Mouse (Mus musculus) retina, postnatal 7 days (tissue): ENCODE data around the gene Clcnkb.

Source experiments
- DNase-seq: peaks from one replicate; pipeline ENCODE4 v3.0.0-alpha.2; 2012; ENCODE audit warnings: low read depth, low spot score

Clcnkb gene

DNA sequence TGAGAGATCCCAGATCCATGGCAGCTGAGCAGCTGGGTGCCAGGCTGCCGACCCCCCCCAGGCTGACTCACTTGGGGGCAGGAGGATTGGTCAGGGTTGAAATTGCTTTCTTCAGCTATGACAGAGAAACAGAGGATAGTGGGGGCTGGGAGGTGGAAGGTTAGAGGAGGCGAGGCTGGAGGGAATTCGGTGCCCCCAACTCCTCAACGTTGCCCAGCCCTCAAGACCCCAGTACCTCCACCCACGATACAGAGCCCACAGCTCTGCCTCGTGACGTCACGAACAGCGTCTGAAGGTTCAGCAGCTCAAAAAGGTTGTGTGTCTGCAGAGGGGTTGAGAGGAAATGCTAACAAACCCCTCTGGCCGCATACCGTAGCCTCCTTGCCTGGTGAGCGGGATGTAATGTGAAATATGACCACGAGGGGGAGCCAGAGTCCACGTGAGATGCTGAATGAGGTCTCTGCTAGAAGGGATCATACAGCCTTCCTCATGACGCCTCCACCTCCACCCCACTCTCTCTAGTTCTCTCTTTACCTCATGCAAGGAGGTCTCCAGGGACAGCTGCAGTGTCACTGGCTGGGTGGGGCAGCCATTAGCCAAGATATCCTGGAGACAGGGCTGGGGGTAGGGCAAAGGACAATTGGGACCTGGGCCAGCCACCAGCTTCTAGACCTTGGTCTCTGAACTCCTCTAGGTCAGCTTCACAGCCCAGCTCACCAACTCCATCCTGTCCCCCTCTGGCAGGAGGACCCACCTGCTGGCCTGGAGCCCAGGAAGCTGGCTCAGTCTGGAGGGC, 11.1 kb downstream of the Clcnkb start:
- peak; percentile 75 for DNase-seq

DNA sequence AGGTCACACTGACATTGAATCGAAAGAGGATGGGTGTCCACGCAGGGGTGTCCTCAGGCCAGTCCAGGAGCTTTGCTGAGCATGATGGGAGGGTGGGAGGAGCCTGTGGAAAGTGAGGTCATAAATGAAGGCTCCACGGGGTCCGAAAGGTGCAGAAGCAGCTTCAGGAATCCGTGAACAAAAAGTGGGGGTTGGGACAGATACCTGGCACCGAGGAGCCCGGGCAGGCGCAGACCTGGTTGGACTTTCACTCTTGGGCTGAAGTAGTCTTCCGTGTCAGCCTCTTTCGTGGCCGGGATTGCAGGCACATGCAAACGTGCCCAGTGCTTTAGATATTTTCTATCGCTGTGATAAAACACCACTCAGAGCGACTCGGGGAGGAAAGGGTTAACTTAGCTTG, 15.6 kb downstream of the Clcnkb start:
- DNase-seq: no peak

DNA sequence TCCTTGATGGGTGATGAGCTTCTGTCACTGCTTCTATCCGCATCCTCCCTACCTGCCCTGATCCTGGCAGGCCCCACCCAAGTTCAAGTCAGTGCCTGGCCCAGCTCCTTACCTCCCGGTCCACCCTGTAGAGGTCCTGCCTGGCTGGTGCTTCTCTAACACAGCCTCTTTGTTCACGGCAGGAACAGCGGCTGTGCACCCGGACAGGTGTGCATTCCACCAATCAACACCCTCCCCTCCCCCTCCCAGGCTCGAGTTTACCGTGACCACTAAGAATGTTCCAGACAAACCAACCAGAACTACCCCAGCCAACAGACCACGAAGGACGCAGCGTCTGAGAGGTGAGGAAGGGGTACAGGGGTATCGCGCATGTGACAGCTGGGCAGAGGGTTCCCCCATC, 17.3 kb downstream of the Clcnkb start, which contains the start of gene Clcnka:
TSS of gene Clcnka (minus strand) at position 180 of the 400 bp plus-strand sequence.
- DNase-seq: no peak

DNA sequence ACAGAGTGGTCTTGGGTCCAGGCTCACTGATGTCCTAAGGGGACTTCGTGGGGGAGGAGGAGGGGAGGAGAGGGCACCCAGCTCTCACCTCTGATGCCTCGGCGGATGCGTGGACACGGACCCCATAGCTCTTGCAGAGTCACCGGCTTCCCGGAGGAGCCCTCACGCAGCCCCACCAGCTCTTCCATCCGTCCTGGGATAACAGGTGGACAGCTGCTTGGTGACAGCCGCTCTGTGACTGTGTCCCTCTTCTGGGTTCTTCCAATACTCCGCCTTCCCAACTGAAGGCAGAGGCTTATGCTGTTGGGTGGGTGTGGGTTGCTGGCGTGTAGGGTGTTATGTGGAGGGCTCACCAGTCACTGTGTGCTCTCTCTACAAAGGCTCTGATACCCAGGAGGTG, 18.0 kb downstream of the Clcnkb start:
- DNase-seq: no peak

DNA sequence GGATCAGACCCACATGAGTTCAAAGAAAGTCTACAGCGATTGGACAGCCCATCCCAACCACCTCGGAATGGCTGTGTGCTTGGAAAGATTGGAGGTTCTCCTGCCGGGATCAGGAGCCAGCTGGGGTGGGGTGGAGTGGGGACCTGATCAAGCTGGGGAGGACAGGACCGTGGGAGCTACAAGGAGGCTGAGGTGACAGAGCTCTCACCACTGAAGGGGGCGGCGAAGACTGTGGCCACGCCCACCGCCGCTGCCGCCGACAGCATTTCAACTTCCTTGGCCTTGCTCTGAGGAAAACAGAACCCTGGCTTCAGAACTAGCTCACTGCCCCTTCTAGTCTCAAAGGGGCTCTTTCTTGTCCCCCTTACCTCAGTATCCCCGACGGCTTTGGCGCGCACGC, 21.1 kb downstream of the Clcnkb start:
- DNase-seq: no peak

DNA sequence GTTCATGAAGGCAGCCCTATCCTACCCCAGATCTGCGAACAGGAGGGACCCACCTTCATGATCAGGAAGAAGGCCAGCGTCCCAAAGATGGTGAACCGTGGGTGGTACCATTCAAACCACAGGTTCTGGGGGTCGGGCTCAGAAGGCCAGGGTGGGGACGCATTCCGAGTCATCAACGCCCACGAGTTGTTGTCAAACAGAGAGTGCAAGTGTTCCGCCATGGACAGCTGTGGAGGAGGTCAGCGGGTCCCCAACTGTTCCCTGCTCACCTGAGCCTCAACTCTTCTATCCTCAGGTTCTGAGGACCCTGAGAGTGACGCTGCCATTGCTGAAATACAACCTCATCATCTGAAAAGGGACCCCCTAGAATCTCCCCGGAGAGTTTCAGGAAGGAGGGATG, 24.5 kb downstream of the Clcnkb start:
- no peak for DNase-seq

DNA sequence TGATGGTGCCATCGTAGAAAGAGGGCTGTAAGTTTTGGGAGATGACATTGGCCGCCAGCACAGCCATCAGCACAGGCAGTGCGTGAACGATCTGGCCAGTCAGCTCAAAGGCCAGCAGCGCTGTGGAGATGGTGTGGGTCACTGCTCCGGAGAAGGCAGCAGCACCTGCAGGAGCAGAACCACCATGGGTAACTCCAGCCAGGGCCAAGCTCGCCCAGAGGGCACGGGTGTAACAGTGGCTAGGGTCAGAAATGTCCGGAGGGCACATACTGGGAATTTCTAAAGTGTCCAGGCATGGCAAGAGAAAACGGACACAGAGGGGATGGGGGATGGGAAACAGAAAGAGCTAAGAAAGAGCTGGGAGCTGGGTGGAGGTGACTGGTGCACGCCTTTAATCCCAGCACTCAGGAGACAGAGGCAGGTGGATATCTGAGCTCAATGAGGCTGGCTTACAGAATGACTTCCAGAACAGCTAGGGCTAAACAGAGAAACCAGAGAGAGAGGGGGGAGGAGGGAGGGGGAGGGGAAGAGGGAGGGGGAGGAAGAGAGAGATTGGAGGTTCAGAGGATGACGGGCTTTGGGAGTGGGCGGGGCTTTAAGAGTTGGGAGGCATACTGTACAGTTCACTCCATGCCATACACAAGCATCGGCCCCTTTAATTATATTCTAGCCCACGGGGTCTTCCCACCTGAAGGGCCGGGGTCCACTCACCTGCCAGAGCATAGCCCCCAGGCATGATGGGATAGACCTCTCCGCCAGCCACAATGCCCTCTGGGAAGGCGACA, 26.3 kb downstream of the Clcnkb start:
- no peak for DNase-seq

DNA sequence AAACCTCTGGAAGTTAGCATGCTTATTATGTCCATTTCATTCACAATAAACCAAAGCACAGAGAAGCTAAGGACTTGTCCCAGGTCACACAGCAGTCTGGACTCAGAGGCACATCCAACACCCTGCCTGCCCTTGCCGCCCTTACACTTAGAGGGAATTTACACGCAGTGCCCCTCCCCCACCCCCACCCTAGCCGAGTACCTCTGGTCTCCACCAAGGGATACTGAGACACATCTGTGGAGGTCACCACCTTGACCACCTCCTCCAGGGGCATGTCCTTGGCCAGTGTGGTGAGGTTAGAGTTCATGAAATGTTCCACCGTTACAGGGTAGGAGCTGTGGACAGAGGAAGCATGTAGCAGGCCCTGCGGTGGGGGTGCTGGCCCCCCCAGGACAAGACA, 27.9 kb downstream of the Clcnkb start:
- DNase-seq: no peak

DNA sequence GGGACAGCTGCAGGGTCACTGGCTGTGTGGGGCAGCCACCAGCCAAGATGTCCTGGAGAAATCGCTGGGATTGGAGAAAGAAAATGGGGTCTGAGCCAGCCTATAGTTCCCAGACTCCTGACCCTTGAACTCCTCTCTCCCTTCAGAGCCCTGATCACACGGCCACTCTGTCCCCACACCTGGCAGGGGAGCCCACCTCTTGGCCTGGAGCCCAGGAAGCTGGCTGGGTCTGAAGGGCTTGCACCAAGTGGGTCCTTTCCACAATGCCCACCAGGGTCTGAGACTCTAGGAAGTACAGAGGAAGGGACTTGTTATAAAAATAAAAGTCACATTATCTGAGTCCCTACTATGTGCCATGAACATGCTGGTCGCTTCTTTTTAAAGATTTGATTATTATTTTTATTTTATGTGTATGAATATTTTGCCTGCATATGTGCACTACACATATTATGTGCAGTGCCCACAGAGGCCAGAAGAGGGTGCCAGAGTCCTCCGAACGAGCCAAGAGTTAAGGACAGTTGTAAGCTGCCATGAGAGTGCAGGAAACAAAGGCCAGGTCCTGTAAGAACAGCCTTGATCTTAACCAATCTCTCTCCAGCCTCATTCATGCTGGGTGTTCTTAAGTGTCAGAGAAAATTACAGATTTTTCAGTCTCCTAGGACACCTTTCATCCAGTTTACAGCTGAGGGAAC, 28.6 kb downstream of the Clcnkb start:
- peak; percentile 58 for DNase-seq

DNA sequence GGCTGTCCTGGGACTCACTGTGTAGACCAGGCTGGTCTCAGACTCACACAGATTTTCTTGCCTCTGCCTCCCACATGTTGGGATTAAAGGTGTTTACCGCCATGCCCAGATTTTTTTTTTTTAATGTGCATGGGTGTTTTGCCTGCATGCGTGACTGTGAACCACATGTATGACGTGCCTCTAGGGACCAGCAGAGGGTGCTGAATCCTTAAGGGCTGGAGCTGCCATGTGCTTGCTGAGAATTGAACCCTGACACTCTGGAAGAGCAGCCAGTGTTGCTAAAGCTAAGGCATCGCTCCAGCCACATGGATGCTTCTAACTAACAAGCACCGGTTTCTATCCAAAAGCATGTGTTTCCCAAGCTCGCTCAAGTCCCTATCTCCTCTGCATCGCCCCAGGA, 29.7 kb downstream of the Clcnkb start:
- DNase-seq: no peak

DNA sequence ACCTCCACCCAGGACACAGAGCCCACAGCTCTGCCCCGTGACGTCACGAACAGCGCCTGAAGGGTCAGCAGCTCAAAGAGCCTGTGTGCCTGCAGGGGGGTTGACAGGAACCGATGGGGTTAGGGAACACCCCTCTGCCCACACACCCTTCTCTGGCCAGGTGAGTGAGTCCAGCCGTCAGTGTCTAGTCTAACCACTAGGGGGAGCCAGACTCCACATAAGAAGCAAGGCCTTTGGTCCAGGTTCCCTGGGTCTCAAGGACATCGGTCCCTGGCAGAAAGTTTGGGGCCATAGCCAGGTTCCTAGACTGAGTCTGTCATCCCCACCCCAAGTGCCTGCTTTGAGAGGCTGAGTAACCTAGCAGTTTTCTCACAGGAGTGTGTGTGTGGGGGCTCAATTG, 30.5 kb downstream of the Clcnkb start:
- peak; percentile 50 for DNase-seq

DNA sequence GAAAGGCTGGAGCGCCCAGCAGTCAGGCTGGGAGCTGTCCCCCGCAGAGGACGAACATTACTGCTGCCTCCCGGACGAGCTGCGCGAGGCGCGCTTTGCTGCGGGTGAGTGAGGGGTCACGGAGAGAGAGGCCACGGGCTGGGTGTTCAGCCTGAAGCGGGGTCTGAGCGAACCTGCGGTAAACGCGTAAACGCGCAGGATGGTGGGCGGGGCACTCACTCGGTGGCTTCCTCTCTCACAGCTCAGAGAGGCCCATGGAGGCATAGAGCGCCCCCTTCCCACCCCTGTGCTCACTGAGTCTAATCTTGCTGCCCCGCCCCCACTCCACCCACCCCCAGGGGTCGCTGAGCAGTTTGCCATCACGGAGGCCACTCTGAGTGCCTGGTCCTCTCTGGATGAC, 33.4 kb downstream of the Clcnkb start:
- DNase-seq: no peak

DNA sequence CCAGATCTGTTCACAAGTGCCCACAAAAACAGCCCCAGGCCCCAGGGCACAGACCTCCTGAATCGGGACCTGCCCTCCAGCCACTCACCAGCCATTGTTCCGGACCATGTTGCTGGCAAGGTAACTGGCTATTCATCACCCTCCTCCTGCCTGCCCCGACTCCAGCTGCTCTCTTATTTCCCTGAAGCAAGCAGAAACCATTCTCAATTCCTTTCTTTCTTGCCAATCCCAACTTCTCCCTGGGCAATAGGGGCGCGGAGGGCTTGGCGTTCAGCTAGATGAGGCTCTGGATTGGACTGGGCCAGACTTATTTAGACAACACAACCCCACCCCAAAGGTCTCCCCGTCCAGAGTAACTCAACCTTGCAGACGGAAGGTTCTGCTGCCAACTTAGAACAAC, 36.1 kb downstream of the Clcnkb start:
- DNase-seq: no peak

DNA sequence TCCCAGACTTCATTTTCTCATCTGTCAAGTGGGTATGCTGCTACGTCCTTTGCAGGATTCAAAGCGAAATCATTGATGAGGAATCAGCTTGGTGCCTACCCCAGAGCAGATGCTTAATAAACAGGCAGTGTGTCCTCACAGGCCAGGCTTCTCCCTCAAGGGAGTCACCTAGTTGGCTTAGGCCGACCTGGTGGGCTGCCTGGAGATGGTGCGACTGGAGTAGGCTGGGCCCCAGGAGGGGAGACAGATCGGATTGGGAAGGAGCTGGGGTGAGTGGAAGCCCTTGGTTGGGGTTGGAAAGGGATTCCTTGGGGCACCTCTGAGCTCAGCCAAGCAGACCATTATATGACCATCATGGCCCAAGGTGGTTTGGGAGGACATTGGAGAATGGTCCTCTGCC, 43.4 kb downstream of the Clcnkb start:
- DNase-seq: no peak

DNA sequence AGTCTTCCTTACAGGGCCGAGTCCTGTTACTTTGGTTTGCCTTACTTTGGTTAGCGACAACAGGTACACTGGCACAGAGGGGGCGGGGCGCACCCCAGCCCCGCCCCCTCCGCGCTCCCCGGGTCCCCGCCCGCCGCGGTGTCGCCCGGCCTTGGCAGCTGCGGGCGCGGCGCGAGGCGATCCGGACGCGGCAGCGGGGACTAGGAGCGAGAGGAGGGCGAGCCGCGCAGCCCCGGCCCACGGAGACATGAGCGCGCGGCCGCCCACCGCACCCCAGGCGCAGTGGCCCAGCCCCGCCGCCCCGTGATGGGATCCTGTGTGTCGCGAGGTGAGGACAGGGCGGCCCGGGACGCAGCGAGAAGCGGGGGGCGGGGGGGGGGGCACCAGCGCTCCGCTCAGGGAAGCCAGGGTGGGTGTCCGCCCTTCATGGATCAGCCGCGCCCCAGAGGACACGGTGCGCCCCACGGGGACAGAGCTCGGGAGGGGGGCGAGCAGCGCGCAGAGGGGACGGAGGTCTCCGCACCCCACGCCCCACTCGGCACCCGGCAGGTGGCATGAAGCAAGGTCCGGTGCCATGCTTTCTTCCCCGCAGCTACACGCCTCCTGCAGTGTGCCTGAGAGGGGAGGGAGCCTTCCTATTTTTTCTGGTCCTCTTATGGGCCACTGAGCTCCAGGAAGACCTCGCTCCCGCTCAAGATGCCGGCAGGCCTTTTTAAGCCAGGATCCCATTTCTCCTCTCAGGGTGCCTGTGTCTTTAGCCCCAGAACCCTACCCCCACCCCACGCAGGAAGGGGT, 47.6 kb downstream of the Clcnkb start, which contains the start of gene Fam131c:
TSS of gene Fam131c (plus strand) at position 224 of the 795 bp plus-strand sequence.
- peak; percentile 30 for DNase-seq

DNA sequence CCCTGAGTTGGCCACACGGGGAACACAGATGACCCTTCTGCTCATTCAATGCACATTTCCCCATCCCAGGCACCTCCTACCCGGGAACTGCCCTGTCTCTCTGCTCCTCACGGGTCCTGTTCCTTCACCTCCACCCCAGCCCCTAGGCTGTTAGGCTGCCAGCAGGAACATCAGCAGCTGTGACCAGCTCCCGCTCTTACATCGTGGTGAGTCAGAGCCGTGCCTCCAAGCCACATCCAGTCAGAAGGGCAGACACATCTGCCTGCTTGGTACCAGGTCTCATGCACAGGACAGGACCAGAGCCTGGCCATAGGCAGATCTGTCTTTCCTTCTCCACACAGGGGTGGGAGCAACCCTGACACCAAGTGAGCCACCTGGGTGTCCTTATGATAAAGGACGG, 49.9 kb downstream of the Clcnkb start:
- DNase-seq: no peak

DNA sequence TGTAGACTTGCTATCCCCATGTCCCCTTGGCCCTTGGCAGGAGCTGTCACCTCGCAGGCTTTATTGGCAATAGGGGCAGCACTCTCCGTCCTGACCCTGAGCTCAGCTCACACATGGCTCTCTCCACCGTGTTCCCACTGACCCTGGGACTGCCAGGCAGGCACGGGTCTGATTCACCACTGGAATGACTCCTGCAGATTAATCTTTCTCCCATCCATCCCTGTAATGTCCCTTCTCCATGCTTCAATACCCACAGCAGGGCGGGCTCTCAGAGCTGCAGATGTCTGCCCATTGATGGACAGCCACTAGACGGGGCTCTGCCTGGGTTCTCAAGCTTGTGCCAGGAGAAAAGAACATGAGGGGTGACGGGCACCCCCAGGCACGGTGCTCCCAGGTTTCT, 50.7 kb downstream of the Clcnkb start:
- no peak for DNase-seq

DNA sequence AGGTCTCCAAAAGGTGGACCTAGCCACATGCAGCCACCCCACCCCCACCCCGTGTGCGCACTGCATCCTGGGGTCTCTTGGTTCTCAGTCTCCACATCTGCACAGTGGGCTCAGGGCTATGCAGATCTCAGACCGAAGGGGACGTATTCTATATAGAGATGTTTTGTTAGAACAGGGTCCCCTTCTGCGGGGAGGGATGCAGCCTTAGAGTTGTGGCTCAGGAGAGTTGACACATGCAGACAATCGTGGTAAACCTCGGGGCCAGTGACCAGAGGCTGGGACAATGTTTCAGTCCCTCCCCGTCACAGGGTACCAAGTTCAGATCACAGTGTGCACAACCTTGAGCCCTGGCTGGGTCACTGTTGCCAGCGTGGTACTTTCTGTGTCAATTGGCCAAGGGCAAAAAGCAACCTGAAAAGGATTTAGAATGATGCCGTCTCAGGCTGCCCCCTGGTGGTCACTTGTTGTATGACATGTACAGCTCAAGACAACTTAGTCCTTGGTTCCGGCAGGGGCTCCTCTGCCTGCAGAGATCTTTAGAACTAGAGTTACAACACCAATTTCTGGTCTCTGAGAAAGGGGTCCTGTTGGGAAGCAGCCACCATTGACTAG, 52.8 kb downstream of the Clcnkb start:
- peak; percentile 73 for DNase-seq

DNA sequence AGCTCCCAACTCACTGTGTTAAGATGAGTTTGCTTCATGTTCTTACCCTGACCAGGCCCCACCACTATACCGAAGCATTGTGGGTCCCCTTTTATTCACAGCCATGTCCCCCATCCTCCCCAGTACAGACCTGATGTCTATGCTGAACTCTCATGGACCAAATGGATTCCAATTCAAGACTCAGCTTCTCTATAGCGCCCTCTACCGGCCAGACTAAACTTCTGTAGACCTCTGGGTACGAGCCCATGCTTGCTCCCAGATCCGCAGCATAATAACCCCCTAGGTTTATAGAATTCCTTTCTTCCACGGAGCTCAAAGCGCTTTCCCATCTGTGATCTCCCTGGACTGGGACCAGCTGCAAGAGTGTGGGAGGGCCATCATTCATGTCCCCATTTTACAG, 55.0 kb downstream of the Clcnkb start:
- no peak for DNase-seq

DNA sequence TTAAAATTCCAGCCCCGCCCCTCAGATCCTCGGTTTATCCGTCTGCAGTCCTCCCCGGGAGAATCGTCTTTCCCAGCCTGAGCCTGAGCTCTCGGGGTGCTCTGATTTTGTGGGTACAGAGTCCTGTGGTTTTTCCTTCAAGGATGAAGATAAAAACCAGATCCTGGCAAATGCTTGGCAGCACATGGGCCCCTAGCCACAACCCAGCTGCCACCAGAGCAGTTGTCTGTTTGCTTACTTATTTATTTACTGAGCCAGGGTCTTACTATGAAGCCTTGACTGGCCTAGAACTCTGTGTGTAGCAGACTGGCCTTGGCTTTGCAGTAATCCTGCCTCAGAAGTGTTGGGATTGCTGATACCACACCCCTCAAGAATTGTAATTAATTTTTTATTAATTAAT, 56.6 kb downstream of the Clcnkb start:
- DNase-seq: no peak

DNA sequence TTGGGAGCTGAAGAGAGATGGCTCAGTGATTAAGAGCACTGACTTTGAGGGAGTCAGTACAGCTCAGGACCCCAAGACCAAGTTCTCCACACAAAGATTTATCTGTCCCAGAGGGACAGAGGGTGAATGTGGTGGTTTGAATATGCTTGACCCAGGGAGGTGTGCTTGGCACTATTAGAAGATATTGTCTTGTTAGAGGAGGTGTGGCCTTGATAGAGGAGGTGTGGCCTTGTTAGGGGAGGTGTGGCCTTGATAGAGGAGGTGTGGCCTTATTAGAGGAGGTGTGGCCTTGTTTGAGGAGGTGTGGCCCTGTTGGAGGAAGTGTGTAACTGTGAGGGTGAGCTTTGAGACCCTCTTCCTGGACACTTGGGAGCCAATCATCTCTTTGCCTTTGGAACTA, 58.0 kb downstream of the Clcnkb start:
- DNase-seq: no peak
